ENCODE assay signal across 28 mouse cellular contexts in genomic region chr6:99489423-99489822, GRCm38 (mm10). TPM values are rescaled to one million over a fixed set of nuclear protein-coding genes. Genes with fewer than 3 reads are reported as not detected.
DNase-seq lines count a peak whose midpoint lies in the region; ATAC-seq and TF ChIP-seq lines count a peak whose summit lies in the region.
"Had no signal": no experiment of that assay in that cellular context is flagged by ENCODE, and none has a peak within 500 bp of the region (broad histone marks: within the 10 kb centered on the region; RNA-seq: fewer than 3 reads in every experiment).

No protein-coding gene starts in this region.

- TF ChIP-seq EP300 in MEL (IDR thresholded peaks at IDR 0.05; ENCODE audit: low read depth in 1 of 2, low read length in 2 of 2): no peak

- no peak for TF ChIP-seq POLR2A in MEL (IDR thresholded peaks at IDR 0.05; ENCODE audit: control insufficient read depth in 1 of 2, insufficient read depth in 1 of 2, low read depth in 1 of 2, low read length in 2 of 2, poor library complexity in 1 of 2)

- H3K27me3 ChIP-seq in heart, embryonic 12.5 days (replicated peaks): no peaks in the 10 kb centered on the region
- no peaks in the 10 kb centered on the region for H3K27me3 ChIP-seq in MEL (ENCODE audit: control insufficient read depth in 1 of 2, insufficient read depth in 2 of 2, low read length in 2 of 2)
- H3K27me3 ChIP-seq in lung, embryonic 14.5 days (ENCODE audit: insufficient read depth, low read length): no peaks in the 10 kb centered on the region
- no peaks in the 10 kb centered on the region for H3K27me3 ChIP-seq in intestine, postnatal 0 days (replicated peaks; ENCODE audit: control insufficient read depth, insufficient read depth, low read length)
- H3K27me3 ChIP-seq: embryonic facial prominence, embryonic 13.5 days; forebrain, embryonic 12.5 days; intestine, embryonic 15.5 days had no signal

- no peak overlapping the region for H3K4me3 ChIP-seq in heart, embryonic 12.5 days
- H3K4me3 ChIP-seq in MEL (ENCODE audit: control insufficient read depth in 1 of 2, insufficient read depth in 1 of 2, low read depth in 2 of 2, low read length in 2 of 2): no peak overlapping the region
- no peak overlapping the region for H3K4me3 ChIP-seq in lung, embryonic 14.5 days (ENCODE audit: low read depth, low read length)
- H3K4me3 ChIP-seq in macrophage (ENCODE audit: inconsistent target): no peak overlapping the region
- H3K4me3 ChIP-seq in intestine, postnatal 0 days (ENCODE audit: low read depth, low read length): no peak overlapping the region
- H3K4me3 ChIP-seq: embryonic facial prominence, embryonic 13.5 days; erythroblast, embryonic 14.5 days; forebrain, embryonic 12.5 days; hindbrain, embryonic 10.5 days; intestine, embryonic 15.5 days; left cerebral cortex, adult 2 months; midbrain, embryonic 10.5 days; neural tube, embryonic 15.5 days had no signal

- H3K9me3 ChIP-seq in heart, embryonic 12.5 days (replicated peaks): no peaks in the 10 kb centered on the region
- H3K9me3 ChIP-seq in MEL (replicated peaks; ENCODE audit: insufficient read depth, low read length): no peaks in the 10 kb centered on the region
- H3K9me3 ChIP-seq in lung, embryonic 14.5 days (ENCODE audit: low read depth, low read length): no peaks in the 10 kb centered on the region
- H3K9me3 ChIP-seq in intestine, postnatal 0 days (ENCODE audit: control insufficient read depth): no peaks in the 10 kb centered on the region
- H3K9me3 ChIP-seq: embryonic facial prominence, embryonic 13.5 days; forebrain, embryonic 12.5 days; hindbrain, embryonic 10.5 days; intestine, embryonic 15.5 days; midbrain, embryonic 10.5 days; neural tube, embryonic 15.5 days had no signal

- DNase-seq in heart, adult 11 months: peak; percentile 85
- no peak for DNase-seq in MEL (ENCODE audit: low read depth, low spot score)
- DNase-seq in lung, embryonic 14.5 days: peak; percentile 60
- DNase-seq: cerebellum, adult 18-20 months; cerebellum, postnatal 25 days; embryo, embryonic 11 days; gastrocnemius, postnatal 10 days; heart, postnatal 10 days; kidney, adult 9 months; layer of hippocampus, adult 9-11 months; left cerebral cortex, postnatal 4 days; liver; right cerebral cortex, adult 18-20 months had no signal

- no peak for TF ChIP-seq CTCF in MEL (IDR thresholded peaks at IDR 0.05 in 2 of 3, conservative IDR thresholded peaks at IDR 0.05 in 1 of 3; ENCODE audit: control insufficient read depth in 1 of 3, insufficient read depth in 1 of 3, low read depth in 2 of 3, low read length in 3 of 3, poor library complexity in 1 of 3, severe bottlenecking in 1 of 3)
- TF ChIP-seq CTCF in lung, embryonic 14.5 days (IDR thresholded peaks at IDR 0.05; ENCODE audit: low read depth): no peak
- TF ChIP-seq CTCF in intestine, postnatal 0 days (IDR thresholded peaks at IDR 0.05; ENCODE audit: low read depth): no peak

- no peak overlapping the region for H3K27ac ChIP-seq in heart, embryonic 12.5 days (ENCODE audit: poor library complexity, severe bottlenecking)
- H3K27ac ChIP-seq in MEL (ENCODE audit: control insufficient read depth, low read depth, low read length) (peak overlapping the region; percentile 31; the same call in 1 of the 2 replicates), macrophage (peak overlapping the region; percentile 80)
- peak overlapping the region; percentile 46 for H3K27ac ChIP-seq in lung, embryonic 14.5 days (ENCODE audit: low read depth)
- no peak overlapping the region for H3K27ac ChIP-seq in intestine, postnatal 0 days (ENCODE audit: low read depth, low read length)
- H3K27ac ChIP-seq: embryonic facial prominence, embryonic 13.5 days; forebrain, embryonic 12.5 days; hindbrain, embryonic 10.5 days; intestine, embryonic 15.5 days; left cerebral cortex, adult 2 months; midbrain, embryonic 10.5 days; neural tube, embryonic 15.5 days had no signal

- H3K9ac ChIP-seq in heart, embryonic 12.5 days: no peak overlapping the region
- 0 out of 2 replicates have a peak overlapping the region, but pooled peaks have one; percentile 24 for H3K9ac ChIP-seq in MEL (ENCODE audit: control insufficient read depth, low read depth, low read length, poor library complexity, severe bottlenecking)
- H3K9ac ChIP-seq in lung, embryonic 14.5 days: no peak overlapping the region
- no peak overlapping the region for H3K9ac ChIP-seq in intestine, postnatal 0 days (ENCODE audit: low read depth, low read length)
- H3K9ac ChIP-seq: embryonic facial prominence, embryonic 13.5 days; forebrain, embryonic 12.5 days; intestine, embryonic 15.5 days; neural tube, embryonic 15.5 days had no signal

- no peak overlapping the region for H3K4me2 ChIP-seq in heart, embryonic 12.5 days
- no peak overlapping the region for H3K4me2 ChIP-seq in lung, embryonic 14.5 days
- H3K4me2 ChIP-seq in intestine, postnatal 0 days (replicated peaks; ENCODE audit: low read depth): no peak overlapping the region
- H3K4me2 ChIP-seq: embryonic facial prominence, embryonic 13.5 days; forebrain, embryonic 12.5 days; heart, embryonic 11.5 days; intestine, embryonic 15.5 days; neural tube, embryonic 15.5 days had no signal

- WGBS in heart, embryonic 12.5 days: 75% methylated on average over 10 of the region's 10 CpGs
- WGBS in lung, embryonic 14.5 days: 67% methylated on average over 10 of the region's 10 CpGs
- 72% methylated on average over 10 of the region's 10 CpGs for WGBS in macrophage (ENCODE audit: missing documents)
- WGBS in intestine, postnatal 0 days: 68% methylated on average over 10 of the region's 10 CpGs

- H3K36me3 ChIP-seq in heart, embryonic 12.5 days: no peaks in the 10 kb centered on the region
- H3K36me3 ChIP-seq in MEL (ENCODE audit: control insufficient read depth in 1 of 2, insufficient read depth in 2 of 2, low read length in 2 of 2): peaks cover 0 to 19% of the 10 kb centered on the region in 2 experiments; a peak in 2 of 4 replicates
- H3K36me3 ChIP-seq in lung, embryonic 14.5 days (ENCODE audit: insufficient read depth): no peaks in the 10 kb centered on the region
- no peaks in the 10 kb centered on the region for H3K36me3 ChIP-seq in macrophage (ENCODE audit: inconsistent target)
- H3K36me3 ChIP-seq in intestine, postnatal 0 days (ENCODE audit: control insufficient read depth, insufficient read depth): no peaks in the 10 kb centered on the region
- H3K36me3 ChIP-seq: embryonic facial prominence, embryonic 13.5 days; forebrain, embryonic 12.5 days; hindbrain, embryonic 10.5 days; intestine, embryonic 15.5 days; neural tube, embryonic 15.5 days had no signal

- no peak for ATAC-seq in heart, embryonic 12.5 days (ENCODE audit: insufficient number of reproducible peaks, low FRiP score)
- ATAC-seq in lung, embryonic 14.5 days (ENCODE audit: insufficient read depth): 0 out of 2 replicates have a peak, but pooled peaks have one; percentile 3
- no peak for ATAC-seq in megakaryocyte progenitor cell, adult 5-6 weeks (replicated peaks; ENCODE audit: poor library complexity)
- ATAC-seq in intestine, postnatal 0 days: no peak
- no peak for ATAC-seq in megakaryocyte, adult 5-6 weeks (ENCODE audit: poor library complexity, severe bottlenecking)
- ATAC-seq: hindbrain, embryonic 16.5 days; intestine, embryonic 15.5 days had no signal

- H3K79me2 ChIP-seq in MEL (ENCODE audit: control insufficient read depth, insufficient read depth, low read length, poor library complexity): no peaks in the 10 kb centered on the region
- peaks cover 26% of the 10 kb centered on the region for H3K79me2 ChIP-seq in macrophage (ENCODE audit: inconsistent target)

- TF ChIP-seq RAD21 in MEL (IDR thresholded peaks at IDR 0.05; ENCODE audit: low read depth, low read length): no peak

- peaks cover 38% of the 10 kb centered on the region for H3K4me1 ChIP-seq in heart, embryonic 12.5 days (replicated peaks)
- peaks cover 8 to 13% of the 10 kb centered on the region in 2 experiments for H3K4me1 ChIP-seq in MEL (ENCODE audit: control insufficient read depth in 1 of 2, insufficient read depth in 2 of 2, low read length in 2 of 2)
- H3K4me1 ChIP-seq in lung, embryonic 14.5 days (ENCODE audit: insufficient read depth): peaks cover 31% of the 10 kb centered on the region
- peaks cover 18% of the 10 kb centered on the region for H3K4me1 ChIP-seq in intestine, postnatal 0 days (replicated peaks; ENCODE audit: control insufficient read depth, insufficient read depth, low read length)

TF ChIP-seq in MEL, 35 proteins besides CTCF, POLR2A, EP300 and RAD21 (continues in another document):
- no peak for TF ChIP-seq JUND (IDR thresholded peaks at IDR 0.05; ENCODE audit: low read depth, low read length)
- no peak for TF ChIP-seq NRF1 (IDR thresholded peaks at IDR 0.05; ENCODE audit: insufficient read depth, low read depth, low read length, poor library complexity, severe bottlenecking)
- TF ChIP-seq MXI1 (IDR thresholded peaks at IDR 0.05; ENCODE audit: low read depth, low read length): no peak
- no peak for TF ChIP-seq MAZ (IDR thresholded peaks at IDR 0.05; ENCODE audit: low read depth, low read length)
- TF ChIP-seq ELF1 (IDR thresholded peaks at IDR 0.05; ENCODE audit: low read depth, low read length): no peak
- no peak for TF ChIP-seq TBP (IDR thresholded peaks at IDR 0.05; ENCODE audit: low read depth, low read length)
- no peak for TF ChIP-seq BHLHE40 (IDR thresholded peaks at IDR 0.05; ENCODE audit: borderline replicate concordance, low read depth, low read length)
- no peak for TF ChIP-seq CHD1 (IDR thresholded peaks at IDR 0.05; ENCODE audit: low read depth, low read length)
- TF ChIP-seq ZC3H11A (IDR thresholded peaks at IDR 0.05; ENCODE audit: low read depth, low read length): no peak
- TF ChIP-seq CHD2 (IDR thresholded peaks at IDR 0.05; ENCODE audit: low read length): no peak
- TF ChIP-seq MYB (IDR thresholded peaks at IDR 0.05; ENCODE audit: low read depth, low read length): no peak

RNA-seq across cellular contexts. Expression of gene Foxp1, which starts 33.1 kb away (rescaled TPM):
- polyA plus RNA-seq in heart, embryonic 12.5 days (2016; fragmentation: Nextera tagmentation; extraction: Ambion mirVana): 91.1 and 94.2 TPM in 2 replicates
- total RNA-seq in MEL (2012; rRNA removed): 16.1 and 20.8 TPM in 2 replicates
- polyA plus RNA-seq in MEL (2012; ENCODE audit: insufficient read depth in 1 of 2, insufficient read length in 2 of 2, low read depth in 1 of 2, low replicate concordance in 2 of 2, missing spikeins in 1 of 2): 10 to 100 TPM in 1 of 2 experiments, not detected in 1; 42.0 TPM
- 111 and 114 TPM in 2 replicates for polyA plus RNA-seq in lung, embryonic 14.5 days (2014; fragmentation: Nextera tagmentation; extraction: Ambion mirVana)
- 100 to 1,000 TPM; 153 to 929 (median 216) TPM for total RNA-seq in macrophage (2018; cell fraction: chromatin; rRNA removed)
- 100 to 1,000 TPM in 3 of 26 experiments, 10 to 100 TPM in 23; 52.3 to 219 (median 58.2) TPM for total RNA-seq in macrophage (2018; cell fraction: cytosol; rRNA removed)
- 100 to 1,000 TPM in 25 of 26 experiments, 10 to 100 TPM in 1; 94.3 to 920 (median 177) TPM for total RNA-seq in macrophage (2018; cell fraction: nucleus; rRNA removed)
- polyA plus RNA-seq in macrophage (2018): 33.2 to 38.9 TPM (median 36.0 TPM) in 3 replicates
- total RNA-seq in megakaryocyte progenitor cell, adult 5-6 weeks (2015): 72.1 and 97.3 TPM in 2 replicates
- total RNA-seq in megakaryocyte progenitor cell, adult 5-6 weeks (2017): 49.5 and 50.1 TPM in 2 replicates
- 45.3 and 57.0 TPM in 2 replicates for polyA plus RNA-seq in intestine, postnatal 0 days (2015; fragmentation: Nextera tagmentation; extraction: Ambion mirVana)
- total RNA-seq in megakaryocyte, adult 5-6 weeks (2015): 85.2 and 92.7 TPM in 2 replicates
- 59.5 and 68.6 TPM in 2 replicates for total RNA-seq in megakaryocyte, adult 5-6 weeks (2017)

Comparison
In these comparisons a context has a peak if more than half of its experiments do, and no peak if none do; other contexts are left out.
1. H3K27ac ChIP-seq: peak in MEL (single experiment), lung, embryonic 14.5 days (single experiment) and macrophage (single experiment); none in heart, embryonic 12.5 days (single experiment) and intestine, postnatal 0 days (single experiment).